Mouse (Mus musculus): ENCODE results near the gene Slc11a2.
"Not testable (repeated sequence)": the region's sequence is repeated elsewhere in the genome, so short reads cannot be mapped to it uniquely, and the experiment has no call there.

Gene Slc11a2

GRCm38 (mm10) chr15:100401811-100402210 lies 23.1 kb downstream of the Slc11a2 start:
- DNase-seq, result no peak

- DNase-seq, result peak; percentile 76
These were observed 24.2 kb downstream of the Slc11a2 start for GRCm38 (mm10) chr15:100400592-100401250.

- no peak for DNase-seq
These were observed 29.3 kb downstream of the Slc11a2 start for GRCm38 (mm10) chr15:100395561-100395960.

GRCm38 (mm10) chr15:100393016-100393415 lies 31.9 kb downstream of the Slc11a2 start:
- DNase-seq, result no peak

- no peak for DNase-seq
These were observed 33.3 kb downstream of the Slc11a2 start for GRCm38 (mm10) chr15:100391599-100391998.

GRCm38 (mm10) chr15:100391066-100391465 lies 33.8 kb downstream of the Slc11a2 start:
- no peak for DNase-seq

- DNase-seq, result no peak
These were observed 36.0 kb downstream of the Slc11a2 start for GRCm38 (mm10) chr15:100388886-100389285.

- DNase-seq, result no peak
These were observed 36.5 kb downstream of the Slc11a2 start for GRCm38 (mm10) chr15:100388224-100388835.

GRCm38 (mm10) chr15:100387544-100388223 lies 37.2 kb downstream of the Slc11a2 start:
- no peak for DNase-seq

GRCm38 (mm10) chr15:100385705-100386104 lies 39.2 kb downstream of the Slc11a2 start:
- DNase-seq, result no peak

GRCm38 (mm10) chr15:100380104-100380503 lies 44.8 kb downstream of the Slc11a2 start:
- no peak for DNase-seq

- no peak for DNase-seq
These were observed 45.2 kb downstream of the Slc11a2 start for GRCm38 (mm10) chr15:100379658-100380057.

- DNase-seq, result not testable (repeated sequence)
These were observed 46.9 kb downstream of the Slc11a2 start for GRCm38 (mm10) chr15:100377847-100378505.

GRCm38 (mm10) chr15:100375066-100375465 lies 49.8 kb downstream of the Slc11a2 start:
- peak; percentile 81 for DNase-seq

- DNase-seq, result no peak
These were observed 57.8 kb downstream of the Slc11a2 start for GRCm38 (mm10) chr15:100367119-100367518.

GRCm38 (mm10) chr15:100365967-100366366 lies 58.9 kb downstream of the Slc11a2 start:
- DNase-seq, result not testable (repeated sequence)

GRCm38 (mm10) chr15:100364242-100364641 lies 60.6 kb downstream of the Slc11a2 start, which contains the start of gene Higd1c:
Gene Higd1c (plus strand): TSS chr15:100364542.
- DNase-seq, result no peak

GRCm38 (mm10) chr15:100355876-100356275 lies 69.0 kb downstream of the Slc11a2 start:
- DNase-seq, result no peak

GRCm38 (mm10) chr15:100353399-100353798 lies 71.5 kb downstream of the Slc11a2 start:
- not testable (repeated sequence) for DNase-seq

- DNase-seq, result no peak
These were observed 72.1 kb downstream of the Slc11a2 start, which contains the start of the genes Methig1 and Mettl7a2 for GRCm38 (mm10) chr15:100352711-100353250. Gene Methig1 (plus strand): TSS chr15:100353149. Gene Mettl7a2 (plus strand): TSS chr15:100353200.

- peak; percentile 44 for DNase-seq
These were observed 73.3 kb downstream of the Slc11a2 start for GRCm38 (mm10) chr15:100351501-100352060.

- DNase-seq, result peak; percentile 69
These were observed 75.4 kb downstream of the Slc11a2 start for GRCm38 (mm10) chr15:100349496-100349895.

Measured in kidney, postnatal 10 days (tissue).